Mouse (Mus musculus) small intestine, adult 2 months (tissue): ENCODE results near the gene Atp8a2. TPM values are rescaled to one million over a fixed set of nuclear protein-coding genes. Genes with fewer than 3 reads are reported as not detected.

ENCODE experiments used
- H3K27ac ChIP-seq: fragments of 200-500 bp; 2 replicates; pipeline ENCODE4 v1.5.1; 2012; ENCODE audit warnings: low read depth, low read length, control low read depth, inconsistent platforms; ENCODE audit not compliant: insufficient read depth
- H3K27me3 ChIP-seq: fragments of 200-500 bp; 2 replicates; pipeline ENCODE4 v1.6.1; 2012; ENCODE audit warnings: mild to moderate bottlenecking, moderate library complexity, low read length, inconsistent platforms; ENCODE audit not compliant: control insufficient read depth, insufficient read depth
- H3K36me3 ChIP-seq: fragments of 200-500 bp; 2 replicates; pipeline ENCODE4 v1.6.1; 2012; ENCODE audit warnings: mild to moderate bottlenecking, low read length, control low read depth, inconsistent platforms; ENCODE audit not compliant: control insufficient read depth, insufficient read depth
- H3K4me1 ChIP-seq: fragments of 200-500 bp; 2 replicates; pipeline ENCODE4 v1.6.1; 2012; ENCODE audit warnings: low read length, inconsistent platforms, mixed read lengths; ENCODE audit not compliant: control insufficient read depth, insufficient read depth, insufficient read length
- H3K4me3 ChIP-seq: fragments of 200-500 bp; 2 replicates; pipeline ENCODE4 v1.5.1; 2012; ENCODE audit warnings: low read depth, mild to moderate bottlenecking, control low read depth, inconsistent platforms, low read length, moderate library complexity
- CTCF ChIP-seq: fragments of 200-500 bp; IDR thresholded peaks from 2 replicates; pipeline ENCODE4 v1.5.1; 2012; ENCODE audit warnings: low read depth, mild to moderate bottlenecking, control low read depth, inconsistent platforms, low read length, moderate library complexity, mixed read lengths; ENCODE audit not compliant: insufficient replicate concordance, insufficient read length; ENCODE audit errors: extremely low read depth
- POLR2A ChIP-seq: fragments of 200-500 bp; IDR thresholded peaks from 2 replicates; pipeline ENCODE4 v1.6.1; 2012; ENCODE audit warnings: low read depth, mild to moderate bottlenecking, control low read depth, inconsistent platforms, low read length, moderate library complexity
- WGBS: fragments of 180-500 bp; shearing (Covaris S2); methylation state at CpG from one replicate; pipeline ENCODE4 v1.1.7; 2018; 5-methylcytosine and 5-hydroxymethylcytosine counted together
- polyA plus RNA-seq: library from polyadenylated mRNA; depleted of rRNA; stranded (reverse); fragments of >200 nt; gene quantifications from 2 replicates; pipeline ENCODE4 v1.2.3, GENCODE M21; 2012

The Atp8a2 gene
- polyA plus RNA-seq, 1 experiment: 3.7 TPM

GRCm38 (mm10) chr14:59806910-59807309, 390.1 kb downstream of the Atp8a2 start:
- WGBS: 14% methylated on average over 4 of the region's 4 CpGs
- H3K36me3 ChIP-seq: no peaks in the 10 kb centered on the region
- TF ChIP-seq CTCF (no peak), POLR2A (no peak)
- H3K27me3 ChIP-seq: no peaks in the 10 kb centered on the region
- H3K4me3 ChIP-seq: no peak overlapping the region
- peak overlapping the region; percentile 38 for H3K27ac ChIP-seq
- peaks cover 14% of the 10 kb centered on the region for H3K4me1 ChIP-seq

GRCm38 (mm10) chr14:59806159-59806558, 390.8 kb downstream of the Atp8a2 start:
- no peaks in the 10 kb centered on the region for H3K27me3 ChIP-seq
- WGBS: 24% methylated on average over 4 of the region's 4 CpGs
- H3K27ac ChIP-seq: no peak overlapping the region
- H3K36me3 ChIP-seq: no peaks in the 10 kb centered on the region
- H3K4me3 ChIP-seq: no peak overlapping the region
- no peak for TF ChIP-seq POLR2A
- no peak for TF ChIP-seq CTCF
- H3K4me1 ChIP-seq: peaks cover 14% of the 10 kb centered on the region

GRCm38 (mm10) chr14:59805683-59806082, 391.3 kb downstream of the Atp8a2 start:
- no peak overlapping the region for H3K27ac ChIP-seq
- H3K36me3 ChIP-seq: no peaks in the 10 kb centered on the region
- WGBS: 22% methylated on average over 7 of the region's 7 CpGs
- H3K4me1 ChIP-seq: peaks cover 14% of the 10 kb centered on the region
- no peaks in the 10 kb centered on the region for H3K27me3 ChIP-seq
- TF ChIP-seq POLR2A (no peak), CTCF (no peak)
- no peak overlapping the region for H3K4me3 ChIP-seq

GRCm38 (mm10) chr14:59801961-59802599, 394.9 kb downstream of the Atp8a2 start:
- 87% methylated on average over 8 of the region's 8 CpGs for WGBS
- no peak for TF ChIP-seq POLR2A
- no peak for TF ChIP-seq CTCF
- Histone ChIP-seq H3K4me1 (peaks cover 6% of the 10 kb centered on the region), H3K4me3 (no peak overlapping the region), H3K36me3 (no peaks in the 10 kb centered on the region), H3K27ac (no peak overlapping the region), H3K27me3 (no peaks in the 10 kb centered on the region)

DNA sequence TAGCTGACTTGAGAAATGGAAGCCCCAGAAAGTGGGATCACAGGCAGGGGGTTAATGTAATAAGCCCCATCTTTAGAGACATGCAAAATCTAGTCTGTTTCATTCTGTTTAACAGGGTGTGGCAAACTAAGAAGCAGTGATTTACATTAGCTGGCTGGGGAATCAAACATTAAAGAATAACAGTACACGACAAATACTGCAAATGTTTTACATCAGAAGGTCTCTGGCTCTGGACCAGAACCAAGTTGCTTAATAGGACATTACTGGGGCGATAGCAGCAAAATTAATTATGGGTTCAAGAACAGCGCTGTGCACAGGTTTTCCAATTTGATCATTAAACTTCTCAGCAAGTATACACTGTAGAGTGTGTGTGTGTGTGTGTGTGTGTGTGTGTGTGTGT, 397.5 kb downstream of the Atp8a2 start:
- TF ChIP-seq POLR2A (no peak), CTCF (no peak)
- H3K27ac ChIP-seq: no peak overlapping the region
- H3K27me3 ChIP-seq: no peaks in the 10 kb centered on the region
- H3K4me1 ChIP-seq: no peaks in the 10 kb centered on the region
- no peaks in the 10 kb centered on the region for H3K36me3 ChIP-seq
- no peak overlapping the region for H3K4me3 ChIP-seq
- WGBS: 82% methylated on average over 3 of the region's 3 CpGs

DNA sequence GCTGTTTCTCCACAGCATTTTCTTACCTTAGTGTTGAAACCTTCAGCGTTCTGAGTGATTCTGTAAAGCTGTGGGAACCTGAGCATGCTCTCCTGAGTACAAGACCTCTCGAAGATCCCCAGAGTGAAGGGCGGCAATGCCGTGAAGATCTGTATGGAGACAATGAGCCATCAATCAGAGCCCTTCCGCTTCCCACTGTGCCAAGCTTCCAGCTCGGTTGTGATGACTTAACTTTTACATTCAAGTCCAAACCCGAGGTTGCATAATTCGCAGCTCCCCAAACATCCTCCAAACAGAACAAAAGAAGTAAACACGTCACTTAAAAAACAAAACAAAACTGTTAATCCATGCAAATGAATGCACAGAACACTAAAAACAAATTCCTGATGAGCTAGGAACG, 403.1 kb downstream of the Atp8a2 start:
- Histone ChIP-seq H3K36me3 (no peaks in the 10 kb centered on the region), H3K27ac (no peak overlapping the region), H3K4me3 (no peak overlapping the region), H3K4me1 (peaks cover 3% of the 10 kb centered on the region; the same call in 1 of the 2 replicates), H3K27me3 (no peaks in the 10 kb centered on the region)
- WGBS: 86% methylated on average over 10 of the region's 10 CpGs
- TF ChIP-seq CTCF (no peak), POLR2A (no peak)

DNA sequence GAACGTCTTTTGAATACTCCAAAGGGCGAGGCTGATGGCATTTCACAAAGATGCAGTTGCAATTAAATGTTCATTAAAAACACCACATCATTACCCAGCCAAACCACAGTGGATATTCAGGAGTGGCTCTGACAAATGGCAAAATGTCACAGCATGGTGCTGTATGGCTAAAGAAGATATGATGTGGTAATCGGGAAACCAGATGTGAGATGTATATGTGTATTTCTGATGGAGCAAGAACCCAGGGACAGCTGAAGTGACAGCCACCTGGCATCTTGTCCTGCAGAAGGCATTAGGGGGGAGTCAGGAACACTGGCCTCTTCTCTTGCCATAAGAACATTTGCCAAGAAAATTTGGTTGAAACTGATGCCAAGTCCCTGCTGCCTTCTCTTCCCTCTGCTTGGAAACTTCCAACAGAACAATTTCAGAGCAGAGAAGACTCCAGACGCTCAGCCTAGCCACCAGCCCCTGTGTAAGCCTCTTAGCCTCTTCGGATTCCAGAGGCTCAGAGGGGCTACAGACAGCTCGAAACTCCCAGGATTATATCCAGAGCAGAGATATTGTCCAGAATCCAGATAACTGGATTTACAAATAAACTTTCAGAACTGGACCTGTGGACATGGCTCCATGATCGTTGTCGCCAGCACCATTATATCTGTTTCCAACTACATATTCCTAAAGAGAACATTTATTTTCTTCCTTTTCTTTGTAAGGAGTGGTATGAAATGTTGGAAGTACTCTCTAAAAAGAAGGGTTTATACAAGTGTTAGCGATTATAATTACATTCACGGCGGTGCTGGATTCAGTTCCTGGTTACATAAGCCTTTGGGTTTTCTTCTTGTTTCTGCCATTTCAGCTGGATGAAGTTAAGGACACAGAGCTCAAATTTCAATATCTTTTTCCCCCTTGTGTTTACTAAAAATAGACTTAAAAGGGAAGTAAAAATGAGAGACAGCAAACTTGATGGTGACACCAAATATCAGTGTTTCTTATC, 413.3 kb downstream of the Atp8a2 start:
- H3K4me3 ChIP-seq: no peak overlapping the region
- no peak for TF ChIP-seq POLR2A
- TF ChIP-seq CTCF: no peak
- no peaks in the 10 kb centered on the region for H3K36me3 ChIP-seq
- H3K27me3 ChIP-seq: no peaks in the 10 kb centered on the region
- no peak overlapping the region for H3K27ac ChIP-seq
- H3K4me1 ChIP-seq: no peaks in the 10 kb centered on the region
- WGBS: 89% methylated on average over 11 of the region's 11 CpGs
